Mouse (Mus musculus): ENCODE results near the gene Crocc. TPM values are rescaled to one million over a fixed set of nuclear protein-coding genes. Genes with fewer than 3 reads are reported as not detected.

The Crocc gene
- polyA plus RNA-seq, 1 experiment from 2014 or later, result 7.0 TPM

- no peaks in the 10 kb centered on the region for H3K27me3 ChIP-seq
- H3K36me3 ChIP-seq, result peaks cover 16% of the 10 kb centered on the region
- no peak for ATAC-seq (ENCODE audit: insufficient number of reproducible peaks, low FRiP score, low TSS enrichment, low read depth)
- 68% methylated on average over 17 of the region's 17 CpGs for WGBS
- peak overlapping the region; percentile 18; the same call in 1 of the 2 replicates for H3K4me2 ChIP-seq (replicated peaks)
- H3K4me3 ChIP-seq (replicated peaks), result no peak overlapping the region
- H3K9me3 ChIP-seq (replicated peaks), result no peaks in the 10 kb centered on the region
- peak overlapping the region; percentile 85 for H3K27ac ChIP-seq (replicated peaks)
- H3K4me1 ChIP-seq, result peaks cover 78% of the 10 kb centered on the region
- H3K9ac ChIP-seq, result no peak overlapping the region
Observed at GRCm38 (mm10) chr4:141020220-141020619, 40.1 kb downstream of the Crocc start.

GRCm38 (mm10) chr4:141017657-141018436, 42.5 kb downstream of the Crocc start:
- WGBS, result 79% methylated on average over 29 of the region's 29 CpGs
- peaks cover 39% of the 10 kb centered on the region for H3K36me3 ChIP-seq

GRCm38 (mm10) chr4:141016311-141016710, 44.0 kb downstream of the Crocc start:
- Histone ChIP-seq H3K27ac (replicated peaks) (peak overlapping the region; percentile 63; the same call in 1 of the 2 replicates), H3K4me1 (peaks cover 88% of the 10 kb centered on the region), H3K9ac (no peak overlapping the region), H3K4me3 (replicated peaks) (no peak overlapping the region), H3K27me3 (no peaks in the 10 kb centered on the region), H3K4me2 (replicated peaks) (no peak overlapping the region), H3K9me3 (replicated peaks) (no peaks in the 10 kb centered on the region), H3K36me3 (peaks cover 39% of the 10 kb centered on the region)
- WGBS, result 66% methylated on average over 9 of the region's 9 CpGs
- no peak for ATAC-seq (ENCODE audit: insufficient number of reproducible peaks, low FRiP score, low TSS enrichment, low read depth)

More at GRCm38 (mm10) chr4:141017657-141018436, 42.5 kb downstream of the Crocc start:
- peak overlapping the region; percentile 34; the same call in 1 of the 2 replicates for H3K27ac ChIP-seq (replicated peaks)
- no peaks in the 10 kb centered on the region for H3K9me3 ChIP-seq (replicated peaks)
- no peak overlapping the region for H3K4me3 ChIP-seq (replicated peaks)
- no peak overlapping the region for H3K4me2 ChIP-seq (replicated peaks)
- no peak for ATAC-seq (ENCODE audit: insufficient number of reproducible peaks, low FRiP score, low TSS enrichment, low read depth)
- peaks cover 84% of the 10 kb centered on the region for H3K4me1 ChIP-seq
- no peak overlapping the region for H3K9ac ChIP-seq
- no peaks in the 10 kb centered on the region for H3K27me3 ChIP-seq

- H3K4me1 ChIP-seq, result peaks cover 82% of the 10 kb centered on the region
- ATAC-seq (ENCODE audit: insufficient number of reproducible peaks, low FRiP score, low TSS enrichment, low read depth), result no peak
- H3K36me3 ChIP-seq, result peaks cover 39% of the 10 kb centered on the region
Observed at GRCm38 (mm10) chr4:141015356-141015755, 45.0 kb downstream of the Crocc start.

GRCm38 (mm10) chr4:141014856-141015255, 45.5 kb downstream of the Crocc start:
- H3K27ac ChIP-seq (replicated peaks), result no peak overlapping the region
- no peaks in the 10 kb centered on the region for H3K9me3 ChIP-seq (replicated peaks)
- no peak overlapping the region for H3K9ac ChIP-seq
- no peaks in the 10 kb centered on the region for H3K27me3 ChIP-seq
- no peak for ATAC-seq (ENCODE audit: insufficient number of reproducible peaks, low FRiP score, low TSS enrichment, low read depth)
- H3K4me3 ChIP-seq (replicated peaks), result no peak overlapping the region
- H3K4me2 ChIP-seq (replicated peaks), result no peak overlapping the region
- 90% methylated on average over 11 of the region's 11 CpGs for WGBS
- H3K4me1 ChIP-seq, result peaks cover 82% of the 10 kb centered on the region
- peaks cover 39% of the 10 kb centered on the region for H3K36me3 ChIP-seq

More at GRCm38 (mm10) chr4:141015356-141015755, 45.0 kb downstream of the Crocc start:
- 72% methylated on average over 7 of the region's 7 CpGs for WGBS
- Histone ChIP-seq H3K9me3 (replicated peaks) (no peaks in the 10 kb centered on the region), H3K27me3 (no peaks in the 10 kb centered on the region), H3K27ac (replicated peaks) (peak overlapping the region; percentile 49), H3K4me2 (replicated peaks) (no peak overlapping the region), H3K4me3 (replicated peaks) (no peak overlapping the region), H3K9ac (no peak overlapping the region)

GRCm38 (mm10) chr4:141014114-141014513, 46.2 kb downstream of the Crocc start:
- Histone ChIP-seq H3K4me1 (peaks cover 78% of the 10 kb centered on the region), H3K9ac (no peak overlapping the region), H3K27me3 (no peaks in the 10 kb centered on the region), H3K4me2 (replicated peaks) (no peak overlapping the region), H3K27ac (replicated peaks) (no peak overlapping the region; the same call in 1 of the 2 replicates), H3K36me3 (peaks cover 39% of the 10 kb centered on the region), H3K9me3 (replicated peaks) (no peaks in the 10 kb centered on the region), H3K4me3 (replicated peaks) (no peak overlapping the region)
- no peak for ATAC-seq (ENCODE audit: insufficient number of reproducible peaks, low FRiP score, low TSS enrichment, low read depth)
- 71% methylated on average over 8 of the region's 8 CpGs for WGBS

- H3K36me3 ChIP-seq, result peaks cover 50% of the 10 kb centered on the region
- no peaks in the 10 kb centered on the region for H3K9me3 ChIP-seq (replicated peaks)
- H3K27me3 ChIP-seq, result no peaks in the 10 kb centered on the region
- no peak for ATAC-seq (ENCODE audit: insufficient number of reproducible peaks, low FRiP score, low TSS enrichment, low read depth)
- H3K4me1 ChIP-seq, result peaks cover 65% of the 10 kb centered on the region
- H3K27ac ChIP-seq (replicated peaks), result peak overlapping the region; percentile 96
- H3K4me2 ChIP-seq (replicated peaks), result peak overlapping the region; percentile 73
- no peak overlapping the region for H3K9ac ChIP-seq
- H3K4me3 ChIP-seq (replicated peaks), result peak overlapping the region; percentile 69
- WGBS, result 54% methylated on average over 10 of the region's 10 CpGs
Observed at GRCm38 (mm10) chr4:141012558-141012957, 47.8 kb downstream of the Crocc start.

GRCm38 (mm10) chr4:141011556-141012328, 48.6 kb downstream of the Crocc start:
- Histone ChIP-seq H3K27ac (replicated peaks) (peak overlapping the region; percentile 96), H3K4me3 (replicated peaks) (peak overlapping the region; percentile 69), H3K9me3 (replicated peaks) (no peaks in the 10 kb centered on the region), H3K4me1 (peaks cover 59% of the 10 kb centered on the region), H3K9ac (peak overlapping the region; percentile 78), H3K4me2 (replicated peaks) (peak overlapping the region; percentile 73), H3K36me3 (peaks cover 55% of the 10 kb centered on the region), H3K27me3 (no peaks in the 10 kb centered on the region)
- peak; percentile 71 for ATAC-seq (ENCODE audit: insufficient number of reproducible peaks, low FRiP score, low TSS enrichment, low read depth)
- 19% methylated on average over 14 of the region's 14 CpGs for WGBS

GRCm38 (mm10) chr4:141010941-141011429, 49.4 kb downstream of the Crocc start:
- Histone ChIP-seq H3K27me3 (no peaks in the 10 kb centered on the region), H3K4me1 (peaks cover 51% of the 10 kb centered on the region), H3K9me3 (replicated peaks) (no peaks in the 10 kb centered on the region), H3K9ac (peak overlapping the region; percentile 78), H3K27ac (replicated peaks) (peak overlapping the region; percentile 96), H3K4me3 (replicated peaks) (peak overlapping the region; percentile 69), H3K4me2 (replicated peaks) (peak overlapping the region; percentile 73), H3K36me3 (peaks cover 55% of the 10 kb centered on the region)
- peak; percentile 44; the same call in 1 of the 2 replicates for ATAC-seq (ENCODE audit: insufficient number of reproducible peaks, low FRiP score, low TSS enrichment, low read depth)
- under 1% methylated on average over 17 of the region's 17 CpGs for WGBS

GRCm38 (mm10) chr4:141010526-141010925, 49.8 kb downstream of the Crocc start:
- Histone ChIP-seq H3K9ac (peak overlapping the region; percentile 78), H3K36me3 (peaks cover 55% of the 10 kb centered on the region), H3K4me2 (replicated peaks) (peak overlapping the region; percentile 73), H3K27me3 (no peaks in the 10 kb centered on the region), H3K4me1 (peaks cover 49% of the 10 kb centered on the region), H3K27ac (replicated peaks) (peak overlapping the region; percentile 96), H3K9me3 (replicated peaks) (no peaks in the 10 kb centered on the region), H3K4me3 (replicated peaks) (peak overlapping the region; percentile 69)
- peak; percentile 85 for ATAC-seq (ENCODE audit: insufficient number of reproducible peaks, low FRiP score, low TSS enrichment, low read depth)
- under 1% methylated on average over 26 of the region's 26 CpGs for WGBS

GRCm38 (mm10) chr4:141010118-141010517, 50.2 kb downstream of the Crocc start, which contains the start of gene Mfap2:
Mfap2 (plus strand) TSS chr4:141010418.
- Histone ChIP-seq H3K9ac (peak within 1 kb of the TSS; percentile 78), H3K27me3 (no peaks in the 10 kb centered on the region), H3K27ac (replicated peaks) (peak within 1 kb of the TSS; percentile 96), H3K4me3 (replicated peaks) (peak within 1 kb of the TSS; percentile 69), H3K4me1 (peaks cover 45% of the 10 kb centered on the region), H3K4me2 (replicated peaks) (peak within 1 kb of the TSS; percentile 73), H3K36me3 (peaks cover 55% of the 10 kb centered on the region), H3K9me3 (replicated peaks) (no peaks in the 10 kb centered on the region)
- 5% methylated on average over 7 of the region's 7 CpGs for WGBS
- no peak for ATAC-seq (ENCODE audit: insufficient number of reproducible peaks, low FRiP score, low TSS enrichment, low read depth)

All from embryonic facial prominence, embryonic 15.5 days (tissue).